Mouse (Mus musculus) liver, postnatal 0 days (tissue): Measurements from ENCODE around the gene Fxr1. TPM values are rescaled to one million over a fixed set of nuclear protein-coding genes. Genes with fewer than 3 reads are reported as not detected.

Experiments
- ATAC-seq: fragments of 200-750 bp; cut with Nextera tagmentation; 2 replicates; pipeline ENCODE4 v1.8.0; 2017; ENCODE audit warnings: mild to moderate bottlenecking, moderate library complexity
- DNase-seq: peaks from one replicate; pipeline ENCODE4 v3.0.0-alpha.2; 2016
- H3K27ac ChIP-seq: fragments of 300-500 bp; sonication (generic); 2 replicates; pipeline ENCODE4 v1.5.1; 2014; ENCODE audit warnings: antibody characterized with exemption, moderate library complexity, mild to moderate bottlenecking, low read depth
- H3K27me3 ChIP-seq: fragments of 300-500 bp; sonication (generic); 2 replicates; pipeline ENCODE4 v1.6.1; 2014; ENCODE audit warnings: low read length, control low read depth, mixed read lengths; ENCODE audit not compliant: insufficient read depth
- H3K36me3 ChIP-seq: fragments of 300-500 bp; sonication (generic); replicated peaks from 2 replicates; pipeline ENCODE4 v1.6.1; 2014; ENCODE audit warnings: mild to moderate bottlenecking, control low read depth, low read length, moderate library complexity, mixed read lengths; ENCODE audit not compliant: insufficient read depth
- H3K4me1 ChIP-seq: fragments of 300-500 bp; sonication (generic); 2 replicates; pipeline ENCODE4 v1.6.1; 2014; ENCODE audit warnings: antibody characterized with exemption, mild to moderate bottlenecking, control low read depth; ENCODE audit not compliant: insufficient read depth
- H3K4me2 ChIP-seq: fragments of 300-500 bp; sonication (generic); 2 replicates; pipeline ENCODE4 v1.6.1; 2014; ENCODE audit warnings: low read depth, mild to moderate bottlenecking, low read length, moderate library complexity, mixed read lengths
- H3K4me3 ChIP-seq: fragments of 300-500 bp; sonication (generic); 2 replicates; pipeline ENCODE4 v1.5.1; 2014; ENCODE audit warnings: low read depth, low read length
- H3K9ac ChIP-seq: fragments of 300-500 bp; sonication (generic); replicated peaks from 2 replicates; pipeline ENCODE4 v1.6.1; 2014; ENCODE audit warnings: mild to moderate bottlenecking, moderate library complexity
- H3K9me3 ChIP-seq: fragments of 300-500 bp; sonication (generic); 2 replicates; pipeline ENCODE4 v1.6.1; 2016; ENCODE audit warnings: mild to moderate bottlenecking, control low read depth, low read length, mixed read lengths
- CTCF ChIP-seq: sonication (generic); IDR thresholded peaks from 2 replicates; pipeline ENCODE4 v1.5.1; 2016; ENCODE audit warnings: antibody characterized with exemption, low read depth
- EP300 ChIP-seq: IDR thresholded peaks from 2 replicates; pipeline ENCODE4 v1.6.1; 2016; ENCODE audit warnings: antibody characterized with exemption, low read depth, mild to moderate bottlenecking
- WGBS: fragments of 180-500 bp; shearing (Covaris S2); extraction: QIAGEN DNeasy Blood & Tissue Kit; methylation state at CpG from one replicate; pipeline ENCODE4 v1.1.7; 2014; ENCODE audit not compliant: insufficient replicate concordance; 5-methylcytosine and 5-hydroxymethylcytosine counted together
- polyA plus RNA-seq: library from polyadenylated mRNA; unstranded; fragments of >200 nt; fragmentation: Nextera tagmentation; extraction: Ambion mirVana; gene quantifications from 2 replicates; pipeline ENCODE4 v1.2.1, GENCODE M21; 2015

Gene Fxr1
- polyA plus RNA-seq, 1 experiment from 2014 or later = 20.7 TPM

- 70% methylated on average over 6 of the region's 6 CpGs for WGBS
- Histone ChIP-seq H3K4me1 (no peaks in the 10 kb centered on the region), H3K36me3 (no peaks in the 10 kb centered on the region), H3K9me3 (no peaks in the 10 kb centered on the region), H3K4me3 (no peak overlapping the region), H3K27me3 (no peaks in the 10 kb centered on the region), H3K27ac (no peak overlapping the region), H3K9ac (no peak overlapping the region), H3K4me2 (no peak overlapping the region)
- TF ChIP-seq CTCF = no peak
- no peak for TF ChIP-seq EP300
- DNase-seq (no peak), ATAC-seq (no peak)
Observed at GRCm38 (mm10) chr3:34008191-34008590, 11.6 kb upstream of the Fxr1 start.

DNA sequence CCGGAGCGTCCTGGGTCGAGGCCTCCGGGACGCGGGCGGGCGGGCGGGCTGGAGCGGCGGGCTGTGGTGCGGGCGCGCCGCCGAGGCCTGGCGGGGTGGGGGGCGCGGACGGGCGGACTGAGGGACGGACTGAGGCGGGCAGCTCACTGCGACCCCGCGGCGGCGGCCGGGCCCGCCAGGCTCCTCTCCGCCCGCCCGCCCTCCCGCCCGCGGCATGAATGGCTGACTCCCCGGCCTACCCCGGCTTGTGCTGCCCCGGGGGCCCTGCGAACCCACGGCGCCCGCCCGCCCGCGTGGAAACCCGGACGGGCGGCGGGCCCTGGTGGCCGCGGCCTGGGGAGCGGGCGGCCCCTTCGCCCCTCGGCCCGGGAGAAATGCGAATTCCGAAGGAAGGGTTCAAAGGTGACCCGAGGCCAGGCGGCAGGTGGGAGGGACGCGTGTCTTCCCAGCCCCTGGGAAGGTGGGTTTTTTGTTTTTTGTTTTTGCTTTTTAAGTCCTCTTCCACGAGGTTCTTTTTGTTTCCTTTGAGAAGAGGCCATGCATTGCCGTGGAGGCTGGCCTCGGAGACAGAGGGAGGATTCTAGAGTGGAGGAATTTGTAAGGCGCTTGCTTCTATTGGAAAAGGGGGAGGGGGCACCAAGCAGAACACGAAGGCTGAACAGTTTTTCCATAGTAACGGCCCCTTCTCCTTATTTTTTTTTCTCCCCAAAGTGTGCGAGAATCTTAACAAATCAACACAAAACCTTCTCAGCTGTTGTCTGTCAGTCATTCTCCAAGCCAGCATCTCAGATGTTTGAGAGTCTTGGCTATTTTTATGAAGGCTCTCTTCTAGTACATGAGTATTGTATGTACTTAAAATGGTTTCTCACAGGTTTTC lies 877 bp downstream of the Fxr1 start:
- Histone ChIP-seq H3K4me2 (peak overlapping the region; percentile 88), H3K4me3 (peak overlapping the region; percentile 100), H3K9ac (peak overlapping the region; percentile 100), H3K4me1 (peaks cover 14% of the 10 kb centered on the region), H3K36me3 (no peaks in the 10 kb centered on the region; the same call in 1 of the 2 replicates), H3K9me3 (no peaks in the 10 kb centered on the region), H3K27ac (peak overlapping the region; percentile 98), H3K27me3 (no peaks in the 10 kb centered on the region)
- DNase-seq = no peak
- WGBS = under 1% methylated on average over 49 of the region's 70 CpGs
- TF ChIP-seq EP300 (no peak), CTCF (no peak)
- peak; percentile 40 for ATAC-seq

DNA sequence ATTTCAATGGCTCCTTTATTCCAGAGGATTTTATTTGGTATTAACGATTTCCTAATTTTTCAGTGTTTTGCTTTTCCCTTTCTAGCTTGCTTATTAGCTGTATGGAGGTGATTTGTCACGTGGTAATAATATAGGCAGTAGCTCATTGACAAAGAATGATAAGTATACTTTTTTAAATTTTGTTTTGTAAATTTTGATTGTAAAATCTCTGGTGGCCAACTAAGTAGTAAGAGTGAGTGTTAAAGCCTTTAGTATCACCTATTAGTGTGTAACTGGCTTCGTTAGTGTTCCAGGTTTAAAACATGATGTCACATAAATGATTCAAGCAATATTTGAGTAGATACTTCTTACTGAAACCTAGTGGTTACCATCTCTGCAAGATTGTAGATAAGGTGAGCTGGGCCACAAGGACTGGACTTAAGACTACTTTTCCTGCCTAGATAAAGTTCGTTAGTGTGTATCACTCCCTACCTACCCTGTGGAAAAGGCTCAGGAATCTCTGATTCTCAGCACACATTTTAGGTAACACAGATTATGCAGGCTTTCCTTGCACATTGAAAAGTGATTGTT lies 1.6 kb downstream of the Fxr1 start:
- no peaks in the 10 kb centered on the region; the same call in 1 of the 2 replicates for H3K36me3 ChIP-seq
- no peaks in the 10 kb centered on the region for H3K9me3 ChIP-seq
- H3K4me3 ChIP-seq = peak overlapping the region; percentile 100
- 39% methylated on average over 4 of the region's 4 CpGs for WGBS
- peaks cover 14% of the 10 kb centered on the region for H3K4me1 ChIP-seq
- no peak for ATAC-seq
- no peak overlapping the region for H3K27ac ChIP-seq
- no peak for DNase-seq
- TF ChIP-seq CTCF = no peak
- no peak for TF ChIP-seq EP300
- H3K9ac ChIP-seq = no peak overlapping the region; the same call in 1 of the 2 replicates
- peak overlapping the region; percentile 88 for H3K4me2 ChIP-seq
- no peaks in the 10 kb centered on the region for H3K27me3 ChIP-seq

- Histone ChIP-seq H3K9me3 (no peaks in the 10 kb centered on the region), H3K27ac (no peak overlapping the region), H3K9ac (no peak overlapping the region), H3K4me1 (peaks cover 6% of the 10 kb centered on the region; the same call in 1 of the 2 replicates), H3K27me3 (no peaks in the 10 kb centered on the region), H3K4me3 (no peak overlapping the region), H3K36me3 (no peaks in the 10 kb centered on the region), H3K4me2 (no peak overlapping the region)
- TF ChIP-seq EP300 (no peak), CTCF (no peak)
- no peak for DNase-seq
- no peak for ATAC-seq
Observed at GRCm38 (mm10) chr3:34028935-34029334, 9.2 kb downstream of the Fxr1 start.

DNA sequence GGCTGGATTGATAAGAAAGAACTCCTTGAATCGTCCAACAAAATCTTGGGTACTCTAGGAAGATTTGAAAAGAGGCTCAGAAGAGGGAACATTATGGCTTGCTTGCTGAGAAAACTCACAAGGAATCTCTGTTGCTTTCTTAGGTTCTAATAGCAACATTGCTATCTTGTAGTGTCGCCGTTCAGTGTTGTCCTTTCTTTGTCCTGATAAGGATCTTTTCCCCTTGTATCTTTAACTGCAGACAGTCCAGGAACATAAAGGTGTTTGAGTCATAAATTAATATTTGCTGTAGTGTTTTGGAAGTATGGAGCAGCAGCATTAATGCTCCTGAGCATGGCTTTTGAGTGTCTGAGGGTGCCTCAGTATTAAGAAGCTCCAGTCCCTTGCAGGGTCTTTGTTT lies 10.9 kb downstream of the Fxr1 start:
- Histone ChIP-seq H3K4me3 (no peak overlapping the region), H3K4me2 (no peak overlapping the region), H3K27me3 (no peaks in the 10 kb centered on the region), H3K4me1 (peaks cover 14% of the 10 kb centered on the region; the same call in 1 of the 2 replicates), H3K9me3 (no peaks in the 10 kb centered on the region), H3K27ac (no peak overlapping the region), H3K9ac (no peak overlapping the region), H3K36me3 (no peaks in the 10 kb centered on the region)
- 49% methylated on average over 3 of the region's 3 CpGs for WGBS
- ATAC-seq = no peak
- TF ChIP-seq CTCF (no peak), EP300 (no peak)
- DNase-seq = no peak

- Histone ChIP-seq H3K27ac (peak overlapping the region; percentile 44), H3K4me2 (peak overlapping the region; percentile 52), H3K27me3 (no peaks in the 10 kb centered on the region), H3K9me3 (no peaks in the 10 kb centered on the region), H3K4me1 (peaks cover 21% of the 10 kb centered on the region; the same call in 1 of the 2 replicates), H3K9ac (no peak overlapping the region), H3K4me3 (peak overlapping the region; percentile 19; the same call in 1 of the 2 replicates), H3K36me3 (no peaks in the 10 kb centered on the region)
- no peak for ATAC-seq
- TF ChIP-seq EP300 (no peak), CTCF (no peak)
- WGBS = 53% methylated on average over 3 of the region's 3 CpGs
- DNase-seq = no peak
Observed at GRCm38 (mm10) chr3:34033720-34034364, 14.1 kb downstream of the Fxr1 start.
